Mouse (Mus musculus): ENCODE results near the gene Plcl1. TPM values are rescaled to one million over a fixed set of nuclear protein-coding genes. Genes with fewer than 3 reads are reported as not detected.

Gene Plcl1
- polyA plus RNA-seq, 1 experiment from 2014 or later = 0.25 TPM

- H3K4me1 ChIP-seq (ENCODE audit: insufficient read depth) = no peaks in the 10 kb centered on the region
- no peak for DNase-seq
- ATAC-seq = no peak
- H3K27me3 ChIP-seq (ENCODE audit: insufficient read depth, low read length) = no peaks in the 10 kb centered on the region
- no peak for TF ChIP-seq EP300 (IDR thresholded peaks at IDR 0.05; ENCODE audit: low read depth)
- no peak for TF ChIP-seq CTCF (IDR thresholded peaks at IDR 0.05; ENCODE audit: low read depth)
- H3K9me3 ChIP-seq (ENCODE audit: low read length) = no peaks in the 10 kb centered on the region
- H3K4me3 ChIP-seq (ENCODE audit: low read depth, low read length) = no peak overlapping the region
- H3K4me2 ChIP-seq (ENCODE audit: low read depth, low read length) = no peak overlapping the region
- H3K27ac ChIP-seq (ENCODE audit: low read depth) = no peak overlapping the region
- no peak overlapping the region for H3K9ac ChIP-seq (replicated peaks)
- H3K36me3 ChIP-seq (replicated peaks; ENCODE audit: insufficient read depth, low read length) = no peaks in the 10 kb centered on the region
These were observed 184.3 kb downstream of the Plcl1 start for GRCm38 (mm10) chr1:55590047-55590446.

GRCm38 (mm10) chr1:55600496-55600895 is 194.8 kb downstream of the Plcl1 start:
- Histone ChIP-seq H3K4me3 (ENCODE audit: low read depth, low read length) (no peak overlapping the region), H3K4me2 (ENCODE audit: low read depth, low read length) (no peak overlapping the region), H3K4me1 (ENCODE audit: insufficient read depth) (no peaks in the 10 kb centered on the region), H3K9me3 (ENCODE audit: low read length) (no peaks in the 10 kb centered on the region), H3K9ac (replicated peaks) (no peak overlapping the region), H3K27ac (ENCODE audit: low read depth) (no peak overlapping the region), H3K36me3 (replicated peaks; ENCODE audit: insufficient read depth, low read length) (no peaks in the 10 kb centered on the region), H3K27me3 (ENCODE audit: insufficient read depth, low read length) (no peaks in the 10 kb centered on the region)
- 75% methylated on average over 1 of the region's 1 CpGs for WGBS (ENCODE audit: insufficient replicate concordance)
- ATAC-seq (no peak), DNase-seq (no peak)
- TF ChIP-seq EP300 (IDR thresholded peaks at IDR 0.05; ENCODE audit: low read depth) (no peak), CTCF (IDR thresholded peaks at IDR 0.05; ENCODE audit: low read depth) (no peak)

GRCm38 (mm10) chr1:55604593-55604992 is 198.9 kb downstream of the Plcl1 start:
- H3K4me3 ChIP-seq (ENCODE audit: low read depth, low read length) = no peak overlapping the region
- DNase-seq (no peak), ATAC-seq (no peak)
- no peaks in the 10 kb centered on the region for H3K4me1 ChIP-seq (ENCODE audit: insufficient read depth)
- H3K36me3 ChIP-seq (replicated peaks; ENCODE audit: insufficient read depth, low read length) = no peaks in the 10 kb centered on the region
- no peak overlapping the region for H3K27ac ChIP-seq (ENCODE audit: low read depth)
- no peaks in the 10 kb centered on the region for H3K27me3 ChIP-seq (ENCODE audit: insufficient read depth, low read length)
- TF ChIP-seq EP300 (IDR thresholded peaks at IDR 0.05; ENCODE audit: low read depth) (no peak), CTCF (IDR thresholded peaks at IDR 0.05; ENCODE audit: low read depth) (no peak)
- WGBS (ENCODE audit: insufficient replicate concordance) = 58% methylated on average over 4 of the region's 4 CpGs
- H3K4me2 ChIP-seq (ENCODE audit: low read depth, low read length) = no peak overlapping the region
- no peak overlapping the region for H3K9ac ChIP-seq (replicated peaks)
- no peaks in the 10 kb centered on the region for H3K9me3 ChIP-seq (ENCODE audit: low read length)

GRCm38 (mm10) chr1:55605450-55605849 is 199.7 kb downstream of the Plcl1 start:
- TF ChIP-seq EP300 (IDR thresholded peaks at IDR 0.05; ENCODE audit: low read depth) (no peak), CTCF (IDR thresholded peaks at IDR 0.05; ENCODE audit: low read depth) (no peak)
- H3K9me3 ChIP-seq (ENCODE audit: low read length) = no peaks in the 10 kb centered on the region
- ATAC-seq = no peak
- H3K4me1 ChIP-seq (ENCODE audit: insufficient read depth) = no peaks in the 10 kb centered on the region
- no peaks in the 10 kb centered on the region for H3K27me3 ChIP-seq (ENCODE audit: insufficient read depth, low read length)
- H3K9ac ChIP-seq (replicated peaks) = no peak overlapping the region
- DNase-seq = no peak
- 79% methylated on average over 4 of the region's 4 CpGs for WGBS (ENCODE audit: insufficient replicate concordance)
- no peak overlapping the region for H3K4me2 ChIP-seq (ENCODE audit: low read depth, low read length)
- no peak overlapping the region for H3K27ac ChIP-seq (ENCODE audit: low read depth)
- H3K36me3 ChIP-seq (replicated peaks; ENCODE audit: insufficient read depth, low read length) = no peaks in the 10 kb centered on the region
- no peak overlapping the region for H3K4me3 ChIP-seq (ENCODE audit: low read depth, low read length)

GRCm38 (mm10) chr1:55605956-55606355 is 200.2 kb downstream of the Plcl1 start:
- DNase-seq (no peak), ATAC-seq (no peak)
- no peaks in the 10 kb centered on the region for H3K27me3 ChIP-seq (ENCODE audit: insufficient read depth, low read length)
- H3K9me3 ChIP-seq (ENCODE audit: low read length) = no peaks in the 10 kb centered on the region
- H3K36me3 ChIP-seq (replicated peaks; ENCODE audit: insufficient read depth, low read length) = no peaks in the 10 kb centered on the region
- no peaks in the 10 kb centered on the region for H3K4me1 ChIP-seq (ENCODE audit: insufficient read depth)
- no peak overlapping the region for H3K27ac ChIP-seq (ENCODE audit: low read depth)
- no peak overlapping the region for H3K9ac ChIP-seq (replicated peaks)
- no peak overlapping the region for H3K4me2 ChIP-seq (ENCODE audit: low read depth, low read length)
- no peak for TF ChIP-seq EP300 (IDR thresholded peaks at IDR 0.05; ENCODE audit: low read depth)
- no peak for TF ChIP-seq CTCF (IDR thresholded peaks at IDR 0.05; ENCODE audit: low read depth)
- 51% methylated on average over 2 of the region's 2 CpGs for WGBS (ENCODE audit: insufficient replicate concordance)
- no peak overlapping the region for H3K4me3 ChIP-seq (ENCODE audit: low read depth, low read length)

GRCm38 (mm10) chr1:55606405-55606804 is 200.7 kb downstream of the Plcl1 start:
- Histone ChIP-seq H3K9me3 (ENCODE audit: low read length) (no peaks in the 10 kb centered on the region), H3K4me1 (ENCODE audit: insufficient read depth) (no peaks in the 10 kb centered on the region), H3K36me3 (replicated peaks; ENCODE audit: insufficient read depth, low read length) (no peaks in the 10 kb centered on the region), H3K9ac (replicated peaks) (no peak overlapping the region), H3K27me3 (ENCODE audit: insufficient read depth, low read length) (no peaks in the 10 kb centered on the region), H3K27ac (ENCODE audit: low read depth) (no peak overlapping the region), H3K4me2 (ENCODE audit: low read depth, low read length) (no peak overlapping the region), H3K4me3 (ENCODE audit: low read depth, low read length) (no peak overlapping the region)
- TF ChIP-seq EP300 (IDR thresholded peaks at IDR 0.05; ENCODE audit: low read depth) (no peak), CTCF (IDR thresholded peaks at IDR 0.05; ENCODE audit: low read depth) (no peak)
- ATAC-seq (no peak), DNase-seq (no peak)
- 68% methylated on average over 8 of the region's 8 CpGs for WGBS (ENCODE audit: insufficient replicate concordance)

GRCm38 (mm10) chr1:55612759-55613328 is 207.1 kb downstream of the Plcl1 start:
- Histone ChIP-seq H3K9me3 (ENCODE audit: low read length) (no peaks in the 10 kb centered on the region), H3K36me3 (replicated peaks; ENCODE audit: insufficient read depth, low read length) (no peaks in the 10 kb centered on the region), H3K4me1 (ENCODE audit: insufficient read depth) (no peaks in the 10 kb centered on the region), H3K4me3 (ENCODE audit: low read depth, low read length) (no peak overlapping the region), H3K9ac (replicated peaks) (no peak overlapping the region), H3K4me2 (ENCODE audit: low read depth, low read length) (no peak overlapping the region), H3K27me3 (ENCODE audit: insufficient read depth, low read length) (no peaks in the 10 kb centered on the region), H3K27ac (ENCODE audit: low read depth) (no peak overlapping the region)
- no peak for TF ChIP-seq CTCF (IDR thresholded peaks at IDR 0.05; ENCODE audit: low read depth)
- no peak for TF ChIP-seq EP300 (IDR thresholded peaks at IDR 0.05; ENCODE audit: low read depth)
- DNase-seq (no peak), ATAC-seq (no peak)
- 61% methylated on average over 6 of the region's 6 CpGs for WGBS (ENCODE audit: insufficient replicate concordance)

All from liver, postnatal 0 days (tissue).